Mouse (Mus musculus): ENCODE data around the gene P3h1. TPM values are rescaled to one million over a fixed set of nuclear protein-coding genes. Genes with fewer than 3 reads are reported as not detected.

Gene P3h1
- polyA plus RNA-seq, 1 experiment from 2014 or later = 5.8 TPM

- 96% methylated on average over 9 of the region's 9 CpGs for WGBS (ENCODE audit: missing documents)
Observed at GRCm38 (mm10) chr4:119245961-119246360, 13.2 kb downstream of the P3h1 start.

GRCm38 (mm10) chr4:119246688-119247225, 14.0 kb downstream of the P3h1 start:
- H3K79me2 ChIP-seq (ENCODE audit: inconsistent target) = no peaks in the 10 kb centered on the region
- 0 out of 2 replicates have a peak, but pooled peaks cover 4% of the 10 kb centered on the region for H3K36me3 ChIP-seq (ENCODE audit: inconsistent target)
- no peak overlapping the region for H3K4me3 ChIP-seq (ENCODE audit: inconsistent target)
- WGBS (ENCODE audit: missing documents) = 89% methylated on average over 14 of the region's 14 CpGs
- no peak overlapping the region for H3K27ac ChIP-seq

More at GRCm38 (mm10) chr4:119245961-119246360, 13.2 kb downstream of the P3h1 start:
- Histone ChIP-seq H3K4me3 (ENCODE audit: inconsistent target) (no peak overlapping the region), H3K27ac (no peak overlapping the region), H3K36me3 (ENCODE audit: inconsistent target) (0 out of 2 replicates have a peak, but pooled peaks cover 6% of the 10 kb centered on the region), H3K79me2 (ENCODE audit: inconsistent target) (no peaks in the 10 kb centered on the region)

GRCm38 (mm10) chr4:119247462-119248235, 14.9 kb downstream of the P3h1 start:
- Histone ChIP-seq H3K79me2 (ENCODE audit: inconsistent target) (no peaks in the 10 kb centered on the region), H3K4me3 (ENCODE audit: inconsistent target) (no peak overlapping the region), H3K27ac (no peak overlapping the region), H3K36me3 (ENCODE audit: inconsistent target) (no peaks in the 10 kb centered on the region)
- 56% methylated on average over 13 of the region's 13 CpGs for WGBS (ENCODE audit: missing documents)

- H3K4me3 ChIP-seq (ENCODE audit: inconsistent target) = no peak overlapping the region
- no peaks in the 10 kb centered on the region for H3K79me2 ChIP-seq (ENCODE audit: inconsistent target)
- H3K27ac ChIP-seq = no peak overlapping the region
- no peaks in the 10 kb centered on the region for H3K36me3 ChIP-seq (ENCODE audit: inconsistent target)
- 95% methylated on average over 11 of the region's 11 CpGs for WGBS (ENCODE audit: missing documents)
Observed at GRCm38 (mm10) chr4:119248407-119248965, 15.8 kb downstream of the P3h1 start.

GRCm38 (mm10) chr4:119252025-119252808, 19.5 kb downstream of the P3h1 start:
- no peaks in the 10 kb centered on the region for H3K79me2 ChIP-seq (ENCODE audit: inconsistent target)
- H3K27ac ChIP-seq = no peak overlapping the region
- H3K36me3 ChIP-seq (ENCODE audit: inconsistent target) = no peaks in the 10 kb centered on the region
- H3K4me3 ChIP-seq (ENCODE audit: inconsistent target) = no peak overlapping the region
- 69% methylated on average over 7 of the region's 7 CpGs for WGBS (ENCODE audit: missing documents)

GRCm38 (mm10) chr4:119254012-119254618, 21.4 kb downstream of the P3h1 start:
- Histone ChIP-seq H3K4me3 (ENCODE audit: inconsistent target) (no peak overlapping the region), H3K27ac (no peak overlapping the region), H3K36me3 (ENCODE audit: inconsistent target) (no peaks in the 10 kb centered on the region), H3K79me2 (ENCODE audit: inconsistent target) (no peaks in the 10 kb centered on the region)
- 89% methylated on average over 9 of the region's 9 CpGs for WGBS (ENCODE audit: missing documents)

GRCm38 (mm10) chr4:119255351-119255750, 22.6 kb downstream of the P3h1 start, which contains the start of gene Cldn19:
Cldn19 (plus strand) TSS chr4:119255414.
- Histone ChIP-seq H3K36me3 (ENCODE audit: inconsistent target) (no peaks in the 10 kb centered on the region), H3K27ac (no peak within 1 kb of the TSS), H3K79me2 (ENCODE audit: inconsistent target) (no peaks in the 10 kb centered on the region), H3K4me3 (ENCODE audit: inconsistent target) (no peak within 1 kb of the TSS)
- WGBS (ENCODE audit: missing documents) = 92% methylated on average over 10 of the region's 12 CpGs

- Histone ChIP-seq H3K27ac (no peak overlapping the region), H3K79me2 (ENCODE audit: inconsistent target) (no peaks in the 10 kb centered on the region), H3K36me3 (ENCODE audit: inconsistent target) (no peaks in the 10 kb centered on the region), H3K4me3 (ENCODE audit: inconsistent target) (no peak overlapping the region)
- 54% methylated on average over 6 of the region's 6 CpGs for WGBS (ENCODE audit: missing documents)
Observed at GRCm38 (mm10) chr4:119257083-119257482, 24.4 kb downstream of the P3h1 start.

- H3K79me2 ChIP-seq (ENCODE audit: inconsistent target) = no peaks in the 10 kb centered on the region
Observed at GRCm38 (mm10) chr4:119259344-119260254, 26.9 kb downstream of the P3h1 start.

GRCm38 (mm10) chr4:119261087-119261713, 28.5 kb downstream of the P3h1 start:
- WGBS (ENCODE audit: missing documents) = 51% methylated on average over 7 of the region's 7 CpGs
- Histone ChIP-seq H3K36me3 (ENCODE audit: inconsistent target) (no peaks in the 10 kb centered on the region), H3K27ac (no peak overlapping the region), H3K4me3 (ENCODE audit: inconsistent target) (no peak overlapping the region), H3K79me2 (ENCODE audit: inconsistent target) (no peaks in the 10 kb centered on the region)

More at GRCm38 (mm10) chr4:119259344-119260254, 26.9 kb downstream of the P3h1 start:
- Histone ChIP-seq H3K4me3 (ENCODE audit: inconsistent target) (no peak overlapping the region), H3K27ac (no peak overlapping the region), H3K36me3 (ENCODE audit: inconsistent target) (no peaks in the 10 kb centered on the region)
- WGBS (ENCODE audit: missing documents) = 90% methylated on average over 15 of the region's 15 CpGs

GRCm38 (mm10) chr4:119262483-119262882, 29.8 kb downstream of the P3h1 start:
- no peaks in the 10 kb centered on the region for H3K79me2 ChIP-seq (ENCODE audit: inconsistent target)
- H3K27ac ChIP-seq = no peak overlapping the region
- 96% methylated on average over 5 of the region's 5 CpGs for WGBS (ENCODE audit: missing documents)
- no peak overlapping the region for H3K4me3 ChIP-seq (ENCODE audit: inconsistent target)
- H3K36me3 ChIP-seq (ENCODE audit: inconsistent target) = no peaks in the 10 kb centered on the region

GRCm38 (mm10) chr4:119263459-119263858, 30.7 kb downstream of the P3h1 start:
- Histone ChIP-seq H3K4me3 (ENCODE audit: inconsistent target) (no peak overlapping the region), H3K27ac (no peak overlapping the region), H3K79me2 (ENCODE audit: inconsistent target) (no peaks in the 10 kb centered on the region), H3K36me3 (ENCODE audit: inconsistent target) (no peaks in the 10 kb centered on the region)
- WGBS (ENCODE audit: missing documents) = 83% methylated on average over 3 of the region's 3 CpGs

- H3K4me3 ChIP-seq (ENCODE audit: inconsistent target) = no peak overlapping the region
- H3K79me2 ChIP-seq (ENCODE audit: inconsistent target) = no peaks in the 10 kb centered on the region
- H3K27ac ChIP-seq = no peak overlapping the region
- no peaks in the 10 kb centered on the region for H3K36me3 ChIP-seq (ENCODE audit: inconsistent target)
- WGBS (ENCODE audit: missing documents) = 69% methylated on average over 9 of the region's 13 CpGs
Observed at GRCm38 (mm10) chr4:119266606-119267005, 33.9 kb downstream of the P3h1 start.

Measured in macrophage (primary cell).